Mouse (Mus musculus): ENCODE data around the gene Cdkl5. TPM values are rescaled to one million over a fixed set of nuclear protein-coding genes. Genes with fewer than 3 reads are reported as not detected.
A peak's percentile ranks its signal among the peaks of the same experiment; 100 is the strongest.

The Cdkl5 gene
- 1 to 10 TPM in 2 of 4 experiments, under 1 TPM in 2; 0.73 to 1.1 (median 0.96) TPM for total RNA-seq (2022)

DNA sequence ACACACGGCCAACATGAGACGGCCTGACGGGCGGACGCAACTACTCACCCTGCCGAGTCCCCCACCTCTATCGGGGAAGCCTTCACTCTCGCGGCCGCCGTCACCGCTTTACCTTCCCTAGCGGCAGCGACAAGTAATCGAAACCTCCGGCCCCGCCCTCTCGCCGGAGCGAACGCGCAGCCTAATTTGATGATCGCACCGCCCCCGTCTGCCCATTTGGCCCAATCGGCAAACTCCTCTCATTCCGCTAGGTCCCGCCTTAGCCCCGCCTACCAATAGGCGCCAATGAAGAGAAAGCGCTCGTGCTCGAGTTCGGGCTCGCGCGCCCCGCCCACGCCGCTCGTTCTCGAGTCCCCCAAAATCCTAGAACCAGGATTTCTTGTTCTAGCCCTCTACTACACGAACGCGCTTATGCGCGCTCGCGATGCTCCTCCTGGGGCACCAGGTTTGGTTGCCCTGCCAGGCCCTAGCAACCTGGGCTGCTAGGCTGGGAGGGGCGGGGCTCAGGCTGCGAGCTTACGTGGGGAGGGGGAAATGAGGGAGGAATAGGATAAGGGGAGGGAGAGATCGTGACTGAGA is at the start of gene Cdkl5:
Gene Cdkl5 (minus strand): TSS at position 162 of the 579 bp plus-strand sequence.
- peak; percentile 89 to 91 for DNase-seq (ENCODE audit: low spot score in 2 of 2)

DNA sequence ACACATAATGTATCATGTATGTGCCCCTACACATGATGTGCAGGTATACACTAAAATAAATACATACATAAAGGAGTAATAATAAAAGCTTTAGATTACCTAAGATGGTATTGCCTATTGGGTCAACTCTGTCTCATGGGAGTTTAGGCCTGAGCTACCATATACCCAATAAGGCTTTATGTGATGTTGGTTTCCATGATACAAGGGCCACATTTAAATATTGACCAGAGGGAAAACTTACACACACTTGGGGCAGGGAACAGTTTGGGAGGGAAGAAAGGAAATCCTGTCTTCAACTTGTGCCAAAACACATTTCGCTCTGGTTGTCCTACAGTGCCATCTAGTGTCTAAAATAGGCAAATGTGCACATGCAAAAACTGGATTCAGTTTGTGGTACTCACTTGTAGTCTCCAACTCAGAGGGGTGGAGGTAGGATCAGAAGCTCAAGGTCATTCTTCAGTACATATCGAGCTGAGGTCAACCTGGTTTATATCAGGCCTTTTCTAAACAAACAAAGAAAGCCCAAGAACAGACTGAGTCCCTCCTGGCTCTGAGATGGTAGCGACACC is 38.8 kb upstream of the Cdkl5 start:
- no peak for DNase-seq (ENCODE audit: low spot score in 2 of 2)

DNA sequence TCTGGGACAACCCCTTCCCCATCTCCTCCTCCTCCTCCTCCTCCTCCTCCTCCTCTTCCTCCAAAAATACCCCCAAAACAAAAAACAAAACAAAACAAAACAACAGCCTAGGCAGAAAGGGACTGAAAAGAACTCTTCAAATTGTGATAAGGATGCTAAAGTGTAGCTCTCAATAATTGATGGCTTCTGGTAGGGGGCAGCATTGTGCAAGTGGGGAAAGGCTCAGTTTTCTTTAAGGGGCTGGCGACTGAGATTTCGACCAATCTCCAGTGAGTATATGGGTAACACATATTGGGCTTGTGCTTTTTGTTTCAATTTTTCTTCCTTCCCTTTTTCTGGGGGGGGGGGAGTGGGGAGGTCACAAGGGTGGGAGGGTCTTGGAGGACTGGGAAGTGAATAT is 37.9 kb upstream of the Cdkl5 start:
- DNase-seq (ENCODE audit: low spot score in 2 of 2): no peak

DNA sequence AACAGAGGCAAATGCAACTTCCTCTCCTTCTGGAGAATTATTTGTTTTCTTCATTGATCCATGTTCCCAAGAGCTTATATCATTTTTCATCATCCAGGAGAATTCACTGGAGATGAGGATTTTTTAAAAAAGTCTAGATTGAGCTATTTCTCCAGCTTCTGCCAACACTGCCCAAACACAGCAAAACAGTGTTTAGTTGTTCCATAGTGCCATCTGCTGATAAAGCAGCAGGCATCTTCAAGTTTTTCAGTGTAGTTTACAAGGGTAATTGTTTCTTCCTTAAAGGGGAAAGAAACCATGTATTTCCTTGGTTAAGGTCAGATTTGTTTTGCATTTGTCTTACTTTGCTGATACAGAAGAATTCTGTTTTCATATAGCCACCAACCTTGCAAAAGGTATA is 35.7 kb upstream of the Cdkl5 start:
- DNase-seq (ENCODE audit: low spot score in 2 of 2): no peak

DNA sequence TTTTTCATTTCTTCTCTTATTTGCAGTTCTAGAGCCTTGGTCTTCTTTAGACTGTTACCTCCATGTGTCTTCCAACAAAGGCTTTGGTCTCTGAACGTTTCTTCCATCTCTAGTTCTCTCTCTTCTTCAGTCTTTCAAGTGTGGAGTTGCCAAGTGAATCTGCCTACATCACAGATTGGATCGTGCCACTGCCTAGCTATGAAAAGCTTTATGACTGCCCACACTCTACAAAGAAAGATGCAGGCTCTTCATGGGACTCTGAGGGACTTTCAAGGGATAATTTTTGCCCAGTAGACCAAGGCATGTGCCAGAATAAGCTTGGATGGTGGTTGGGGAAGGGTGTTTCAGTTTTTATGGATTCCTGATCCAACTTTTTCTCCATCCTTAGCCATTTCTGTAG is 30.0 kb upstream of the Cdkl5 start:
- DNase-seq (ENCODE audit: low spot score in 2 of 2): no peak

DNA sequence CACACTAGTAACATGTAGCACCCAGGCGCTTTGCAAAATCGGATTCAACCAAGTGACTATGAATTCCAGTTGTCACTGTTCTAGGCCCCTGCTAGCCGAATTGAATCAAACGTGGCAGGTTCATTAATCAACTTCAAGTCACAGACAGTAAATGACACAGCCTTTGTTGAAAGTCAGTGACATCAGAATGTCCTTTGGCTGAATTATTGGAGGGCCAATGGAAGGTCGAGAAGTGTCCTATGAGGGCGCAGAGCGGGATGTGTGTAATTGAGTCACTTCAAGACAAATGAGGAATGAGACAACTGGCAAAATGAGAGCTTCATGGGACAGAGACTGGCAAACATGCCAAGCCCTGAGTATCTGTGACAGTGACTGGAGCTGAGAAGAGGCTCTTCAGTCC is 27.0 kb upstream of the Cdkl5 start:
- no peak for DNase-seq (ENCODE audit: low spot score in 2 of 2)

DNA sequence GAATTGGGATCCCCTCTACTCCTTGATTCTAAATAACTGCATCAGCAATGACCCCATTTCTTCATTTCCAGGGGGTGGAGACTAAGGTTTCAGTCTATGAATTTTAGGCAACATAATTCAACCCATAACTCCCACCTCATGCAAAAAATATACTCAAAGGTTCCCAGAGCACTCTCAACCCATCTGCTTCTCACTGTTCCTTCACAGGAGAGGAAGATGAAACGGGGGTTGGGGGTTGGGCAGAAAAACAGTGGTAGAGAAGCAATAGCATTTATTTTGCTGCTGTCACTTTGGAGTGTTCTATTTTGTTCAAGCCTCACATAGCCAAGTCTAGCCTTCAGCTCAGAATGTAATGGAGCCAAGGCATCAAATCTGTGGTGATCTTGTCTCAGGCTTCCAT is 23.7 kb upstream of the Cdkl5 start:
- no peak for DNase-seq (ENCODE audit: low spot score in 2 of 2)

DNA sequence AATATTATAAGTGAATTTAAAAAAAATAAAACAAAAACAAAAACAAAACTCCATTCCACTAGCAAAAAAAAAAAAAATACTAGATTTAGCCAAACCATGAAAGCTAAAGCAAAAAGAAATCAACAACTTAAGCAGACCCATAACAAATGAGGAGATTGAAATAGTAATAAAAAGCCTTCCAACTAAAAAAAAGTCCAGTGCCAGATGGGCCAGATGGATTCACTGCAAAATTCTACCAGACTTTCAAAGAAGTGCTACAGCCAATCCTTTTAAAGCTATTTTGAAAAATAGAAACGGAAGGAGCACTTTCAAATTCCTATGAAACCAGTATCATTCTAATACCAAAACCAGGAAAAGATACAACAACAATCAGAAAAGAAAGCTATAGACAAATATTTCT is 11.8 kb upstream of the Cdkl5 start:
- DNase-seq (ENCODE audit: low spot score in 2 of 2): no peak

DNA sequence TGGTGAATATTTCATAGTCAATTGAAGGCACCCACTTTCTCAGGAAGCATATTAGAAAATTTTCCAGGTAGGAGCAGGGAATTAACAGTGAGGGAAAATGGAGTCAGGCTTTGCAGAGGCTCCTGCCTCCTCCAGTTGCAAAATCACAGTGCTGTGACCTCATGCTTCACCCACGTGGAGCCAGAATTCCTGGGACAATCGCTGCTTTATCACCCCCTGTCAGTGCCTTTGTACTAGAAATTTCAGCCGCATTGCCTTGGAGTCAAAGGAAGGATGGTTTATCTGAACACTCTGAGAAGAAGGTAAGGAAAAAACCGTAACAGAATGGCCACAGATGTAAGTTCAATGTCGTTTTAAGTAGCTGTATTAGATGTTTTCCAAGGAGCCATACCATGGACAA is 1.5 kb upstream of the Cdkl5 start:
- no peak for DNase-seq (ENCODE audit: low spot score in 2 of 2)

DNA sequence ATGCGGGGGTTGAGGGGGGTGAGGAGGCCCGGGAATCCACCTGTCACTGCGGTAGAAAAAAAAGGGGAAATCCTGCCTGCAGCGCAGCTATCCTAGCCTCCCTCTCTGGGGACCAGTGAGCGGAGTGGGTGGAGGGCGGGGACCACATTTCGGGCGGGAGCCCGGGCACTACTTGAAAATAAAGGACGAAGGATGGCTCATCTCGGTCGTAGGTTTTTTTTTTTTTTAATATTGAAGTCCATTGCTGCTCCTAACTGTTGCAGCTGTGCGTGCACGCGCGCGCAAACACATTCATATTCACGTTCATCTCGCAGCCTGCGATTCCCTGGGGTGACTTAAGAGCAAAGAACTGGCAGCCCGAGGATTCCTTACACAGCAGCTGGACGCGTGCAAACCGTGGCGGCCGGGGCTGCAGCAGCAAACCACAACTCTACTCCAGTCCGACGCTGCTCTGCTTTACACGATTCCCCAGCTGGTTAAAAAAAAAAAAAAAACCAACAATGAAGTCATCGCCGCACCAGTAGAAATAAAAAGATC is 695 bp upstream of the Cdkl5 start:
- DNase-seq (ENCODE audit: low spot score in 2 of 2): peak; percentile 2 to 19

DNA sequence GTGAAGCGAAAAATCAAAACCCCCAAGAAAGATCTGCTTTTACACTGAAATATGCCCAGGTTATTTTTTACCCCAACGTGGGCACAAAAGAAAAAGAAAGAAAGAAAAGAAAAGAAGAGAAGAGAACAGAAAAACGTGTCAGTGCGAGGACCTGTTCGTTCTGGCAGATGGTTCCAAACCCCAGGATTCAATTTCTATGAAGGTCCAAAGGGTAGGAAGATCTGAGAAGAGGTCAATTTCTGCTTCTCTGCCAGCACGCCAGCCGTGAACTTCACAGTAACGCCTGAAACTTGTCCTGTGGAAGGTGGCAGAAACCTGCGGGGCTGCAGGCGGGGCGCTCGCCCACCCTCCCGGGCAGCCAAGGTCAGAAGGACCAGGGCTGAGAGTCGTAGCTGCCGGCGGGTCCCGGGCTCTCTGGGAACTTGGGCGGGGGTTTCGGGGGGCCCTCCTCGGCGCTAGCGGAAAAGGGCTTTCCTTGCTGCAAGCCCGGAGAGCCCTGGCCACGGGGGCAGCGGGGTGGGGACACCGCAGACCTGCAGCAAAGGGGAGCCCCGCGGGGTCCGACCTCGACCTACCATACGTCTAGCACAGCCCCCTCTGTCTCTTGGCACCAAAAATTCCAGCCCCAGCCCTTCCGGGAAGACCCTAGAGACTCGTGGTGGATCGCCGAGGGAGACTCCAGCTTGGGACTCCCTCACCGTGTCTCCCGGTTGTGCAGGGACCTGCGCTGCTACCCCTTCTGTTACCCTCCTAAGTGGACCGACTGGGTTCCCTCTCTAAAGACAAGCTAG is 560 bp downstream of the Cdkl5 start:
- DNase-seq (ENCODE audit: low spot score in 2 of 2): peak in 1 of 2 experiments; percentile 3

DNA sequence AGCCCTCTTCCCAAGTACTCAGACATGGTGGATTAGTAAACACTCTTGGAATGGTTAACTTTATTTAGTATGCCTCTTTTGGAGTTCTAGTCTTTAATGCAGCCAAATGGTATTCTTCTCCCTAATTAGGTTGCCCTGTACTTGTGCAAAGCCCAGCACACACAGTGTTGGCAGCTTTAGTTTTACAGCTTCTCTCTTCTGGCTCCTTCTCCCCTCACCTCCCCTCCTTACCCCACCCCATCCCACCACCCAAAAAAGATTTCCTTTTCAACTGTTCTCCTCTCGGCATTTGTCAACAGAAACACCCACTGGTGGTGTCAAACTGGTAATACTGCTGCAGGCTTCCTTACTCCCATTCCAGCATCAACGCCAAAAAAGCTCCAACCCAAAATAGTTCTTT is 1.8 kb downstream of the Cdkl5 start:
- DNase-seq (ENCODE audit: low spot score in 2 of 2): no peak

DNA sequence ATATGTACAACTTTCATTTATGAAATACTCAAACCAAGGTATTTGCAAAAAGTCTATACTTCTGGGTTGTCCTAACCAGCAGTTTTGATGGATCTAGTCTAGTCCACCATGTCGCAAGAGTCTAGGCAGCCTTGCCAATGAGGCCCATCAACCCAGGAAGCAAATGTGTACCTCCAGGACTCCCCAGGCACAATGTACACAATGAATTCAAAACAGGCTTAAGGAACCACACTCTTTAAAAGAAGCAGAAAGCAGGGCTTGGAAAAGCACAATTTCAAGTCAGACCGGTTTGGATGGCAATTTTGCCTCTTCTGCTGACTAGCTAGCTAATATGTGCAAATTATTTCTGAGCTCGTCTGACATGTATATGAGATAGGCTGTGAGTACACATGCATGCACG is 4.2 kb downstream of the Cdkl5 start:
- no peak for DNase-seq (ENCODE audit: low spot score in 2 of 2)

DNA sequence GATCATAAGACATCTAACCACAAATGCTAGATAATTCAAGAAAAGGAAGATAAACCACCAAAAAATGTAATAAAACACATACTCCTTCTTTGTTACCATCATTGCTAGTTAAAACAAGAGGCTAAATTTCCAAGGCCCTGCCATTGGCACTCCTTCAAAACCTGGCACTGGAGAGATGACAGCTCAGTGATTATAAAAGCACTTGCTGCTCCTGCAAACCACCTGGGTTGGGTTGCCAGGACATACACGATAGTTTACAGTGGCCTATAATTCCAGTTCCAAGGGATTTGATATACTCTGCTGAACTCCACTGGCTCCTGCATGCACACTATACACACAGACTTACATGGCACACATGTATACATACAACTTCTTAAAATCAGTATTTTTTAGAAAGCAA is 16.6 kb downstream of the Cdkl5 start:
- no peak for DNase-seq (ENCODE audit: low spot score in 2 of 2)

DNA sequence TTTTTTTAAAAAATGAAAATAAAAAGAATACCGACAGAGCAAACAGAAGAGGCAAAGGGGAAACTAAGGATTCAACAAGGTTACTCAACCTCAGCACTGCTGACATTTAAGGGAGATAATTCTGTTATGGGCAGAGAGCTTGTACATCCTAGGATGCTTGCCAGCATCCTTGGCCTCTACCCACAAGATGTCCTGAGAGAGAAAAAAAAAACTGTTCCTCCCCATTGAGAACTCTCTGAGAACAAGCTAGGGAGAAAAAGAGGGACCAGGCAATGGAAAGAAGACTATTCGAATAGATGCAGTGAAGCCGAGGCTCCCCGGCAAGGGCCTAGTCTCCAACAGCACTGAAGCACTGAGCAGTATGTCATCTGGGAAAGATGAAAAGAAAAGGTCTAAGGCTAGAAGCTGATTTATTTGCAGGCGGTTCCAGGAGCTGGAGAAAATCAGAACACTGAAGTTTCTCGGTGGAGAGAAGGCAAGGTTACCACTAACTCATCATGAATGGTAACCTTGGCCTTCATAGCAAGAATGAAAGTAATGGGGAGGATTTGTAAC is 22.4 kb downstream of the Cdkl5 start:
- no peak for DNase-seq (ENCODE audit: low spot score in 2 of 2)

DNA sequence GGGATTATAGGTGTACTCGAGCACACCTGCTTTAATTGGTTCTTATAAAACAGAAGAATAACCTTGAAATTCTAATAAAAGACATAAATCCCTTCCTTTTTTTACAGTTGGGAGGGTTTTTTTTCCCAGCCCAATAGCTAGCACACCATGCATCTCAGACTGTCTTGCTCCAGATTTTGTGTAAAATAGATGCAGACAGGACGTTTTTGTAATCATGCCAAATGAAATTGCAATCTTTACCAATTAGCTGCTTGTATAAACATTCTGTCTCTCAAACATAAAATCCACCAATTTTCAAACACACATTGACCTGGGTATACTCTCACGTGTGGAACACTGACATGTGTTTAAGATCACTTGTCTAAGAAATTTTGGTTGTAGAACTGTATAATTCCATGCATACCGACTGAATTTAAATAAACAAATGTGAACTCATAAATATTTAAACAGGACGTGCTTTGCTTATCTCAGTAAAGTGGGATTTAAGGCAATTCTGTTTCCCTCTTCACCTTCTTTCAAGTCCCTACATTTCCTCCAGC is 35.8 kb downstream of the Cdkl5 start:
- no peak for DNase-seq (ENCODE audit: low spot score in 2 of 2)

DNA sequence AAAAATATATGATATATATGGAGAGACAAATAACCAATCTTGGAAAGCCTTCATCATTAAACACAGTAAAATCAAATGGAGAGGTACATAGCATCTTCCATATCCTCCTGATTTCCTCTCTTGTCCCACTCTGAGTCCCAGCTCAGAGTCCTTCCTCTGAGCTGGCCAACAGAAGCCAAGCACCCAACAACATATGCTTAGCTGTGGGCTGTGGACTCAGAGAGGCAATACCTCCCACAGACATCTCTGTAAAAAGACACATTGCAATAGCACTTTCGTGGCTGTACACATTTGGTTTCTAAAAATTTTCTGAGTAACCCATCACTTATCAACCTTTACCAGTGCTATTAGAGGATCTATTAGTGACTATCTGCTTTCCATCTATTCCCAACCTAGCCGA is 44.9 kb downstream of the Cdkl5 start:
- no peak for DNase-seq (ENCODE audit: low spot score in 2 of 2)

DNA sequence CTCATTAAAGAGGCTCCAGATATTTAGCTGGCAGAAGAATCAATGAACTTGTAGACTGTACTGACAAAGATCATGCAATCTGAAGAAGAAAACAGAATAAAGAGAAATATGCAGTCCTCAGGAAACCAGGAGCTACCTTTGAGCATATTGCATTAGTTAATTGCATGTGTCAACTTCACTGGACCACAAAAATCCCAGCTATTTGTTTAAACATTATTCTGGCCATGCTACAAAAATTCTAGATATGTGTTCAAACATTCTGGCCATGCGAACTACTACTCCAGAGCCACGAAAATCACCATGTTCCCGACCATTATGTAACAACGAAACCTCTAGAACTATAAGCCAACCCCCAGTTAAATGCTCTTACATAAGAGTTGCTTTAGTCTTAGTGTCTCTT is 49.8 kb downstream of the Cdkl5 start:
- no peak for DNase-seq (ENCODE audit: low spot score in 2 of 2)

DNA sequence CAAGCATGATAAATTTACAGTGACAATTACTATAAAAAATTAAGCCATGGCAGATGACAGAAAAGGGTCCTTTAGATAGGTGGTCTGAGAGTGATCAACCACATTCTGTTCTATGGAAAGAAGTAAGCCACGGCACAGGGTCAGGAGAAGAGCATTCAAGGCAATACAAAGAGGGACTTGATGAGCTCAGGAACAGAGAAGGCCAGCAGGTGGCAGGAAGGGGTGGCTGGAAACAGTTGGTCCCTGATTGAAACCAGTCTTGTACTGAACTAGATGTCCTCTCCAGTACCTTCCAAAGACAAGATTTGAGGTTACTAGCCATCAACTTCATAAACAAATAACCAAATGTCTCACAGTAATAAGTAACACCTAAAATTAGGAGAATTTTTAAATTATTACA is 59.0 kb downstream of the Cdkl5 start:
- DNase-seq (ENCODE audit: low spot score in 2 of 2): no peak

DNA sequence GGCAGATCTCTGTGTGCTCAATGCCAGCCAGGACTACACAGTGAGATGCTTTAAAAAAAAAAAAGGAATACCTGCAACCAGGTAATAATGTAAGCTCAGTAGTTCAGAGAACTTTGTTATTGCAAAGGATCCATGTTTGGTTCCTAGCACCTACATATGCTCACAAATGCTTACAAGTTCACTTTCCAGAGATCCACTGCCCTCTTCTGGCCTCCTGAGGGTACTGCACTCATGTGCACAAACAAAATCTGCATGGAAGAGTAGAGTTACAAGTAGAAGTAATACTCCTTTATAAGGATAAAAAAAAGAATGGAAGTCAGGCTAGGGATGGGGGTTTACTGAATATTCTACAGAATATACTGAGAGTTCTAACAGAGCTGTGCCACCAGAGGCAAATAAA is 63.8 kb downstream of the Cdkl5 start:
- DNase-seq (ENCODE audit: low spot score in 2 of 2): no peak

DNA sequence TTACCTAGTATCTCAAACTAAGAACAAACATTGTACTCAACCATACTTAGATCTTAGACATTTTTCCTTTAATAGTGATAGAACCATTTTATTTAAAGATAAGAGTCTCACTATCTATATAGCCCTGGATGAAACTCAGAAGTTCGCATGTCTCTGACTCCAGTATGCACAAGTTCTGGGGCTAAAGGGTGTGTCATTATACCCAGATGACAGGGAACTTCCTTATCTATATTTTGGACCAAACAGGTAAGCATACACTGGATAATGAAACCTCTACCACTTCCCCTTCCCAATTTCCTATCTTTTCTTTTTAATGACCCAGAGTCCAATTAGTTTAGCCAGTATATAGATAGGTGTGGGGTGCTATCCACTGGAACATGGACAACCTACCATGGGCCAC is 65.6 kb downstream of the Cdkl5 start:
- no peak for DNase-seq (ENCODE audit: low spot score in 2 of 2)

DNA sequence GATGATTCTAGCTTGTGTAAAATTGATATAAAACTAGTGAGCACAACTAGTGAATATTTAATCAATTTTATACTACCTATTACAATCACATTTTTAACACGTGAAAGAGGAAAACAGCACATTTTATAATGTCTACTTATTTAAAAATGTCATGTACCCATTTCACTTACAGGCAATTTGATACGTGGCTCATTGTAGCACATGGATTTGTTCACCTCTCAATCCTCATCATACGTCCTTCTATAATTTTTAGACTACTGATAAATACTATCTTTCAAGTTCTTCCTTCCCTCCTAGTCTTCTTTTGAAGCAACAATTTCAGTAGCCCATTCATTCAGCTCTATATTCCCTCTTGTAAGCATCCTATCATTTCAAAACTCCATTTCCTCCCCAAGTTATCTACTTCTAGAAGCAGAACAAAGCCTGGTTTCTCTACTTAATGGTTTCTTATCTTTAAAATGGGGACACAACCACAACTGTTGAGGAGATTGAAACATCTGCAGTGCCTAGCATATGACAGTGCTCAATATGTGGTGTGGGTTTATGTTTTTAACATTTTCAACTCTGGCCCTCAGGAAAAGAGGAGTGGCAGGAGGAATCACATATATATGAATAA is 75.4 kb downstream of the Cdkl5 start:
- DNase-seq (ENCODE audit: low spot score in 2 of 2): no peak
